Mouse (Mus musculus) liver, embryonic 11.5 days (tissue): ENCODE measurements around the gene Angel1. TPM values are rescaled to one million over a fixed set of nuclear protein-coding genes. Genes with fewer than 3 reads are reported as not detected.

Experiments used
- ATAC-seq: fragments of 200-750 bp; cut with Nextera tagmentation; replicated peaks from 2 replicates; pipeline ENCODE4 v1.8.0; 2017; ENCODE audit warnings: moderate number of reproducible peaks, mild to moderate bottlenecking, moderate TSS enrichment, moderate library complexity; ENCODE audit not compliant: low FRiP score
- DNase-seq: peaks from one replicate; pipeline ENCODE4 v3.0.0-alpha.2; 2017; ENCODE audit warnings: low spot score
- H3K27ac ChIP-seq: fragments of 300-500 bp; sonication (generic); 2 replicates; pipeline ENCODE4 v1.5.1; 2014; ENCODE audit warnings: mild to moderate bottlenecking, low read depth, low read length, control low read depth
- H3K27me3 ChIP-seq: fragments of 300-500 bp; sonication (generic); replicated peaks from 2 replicates; pipeline ENCODE4 v1.6.1; 2014; ENCODE audit warnings: low read length, mixed read lengths; ENCODE audit not compliant: control insufficient read depth, insufficient read depth
- H3K36me3 ChIP-seq: fragments of 300-500 bp; sonication (generic); 2 replicates; pipeline ENCODE4 v1.6.1; 2014; ENCODE audit warnings: mild to moderate bottlenecking, low read length, moderate library complexity, mixed read lengths; ENCODE audit not compliant: control insufficient read depth, insufficient read depth
- H3K4me1 ChIP-seq: fragments of 300-500 bp; sonication (generic); replicated peaks from 2 replicates; pipeline ENCODE4 v1.6.1; 2014; ENCODE audit warnings: low read length, mixed read lengths; ENCODE audit not compliant: control insufficient read depth, insufficient read depth
- H3K4me2 ChIP-seq: fragments of 300-500 bp; sonication (generic); 2 replicates; pipeline ENCODE4 v1.6.1; 2014; ENCODE audit warnings: mild to moderate bottlenecking, control low read depth, moderate library complexity
- H3K4me3 ChIP-seq: fragments of 300-500 bp; sonication (generic); 2 replicates; pipeline ENCODE4 v1.5.1; 2014; ENCODE audit warnings: low read depth, low read length, control low read depth
- H3K9ac ChIP-seq: fragments of 300-500 bp; sonication (generic); 2 replicates; pipeline ENCODE4 v1.6.1; 2014; ENCODE audit warnings: low read depth, low read length, control low read depth
- H3K9me3 ChIP-seq: fragments of 300-500 bp; sonication (generic); 2 replicates; pipeline ENCODE4 v1.6.1; 2016; ENCODE audit warnings: low read length, inconsistent platforms, mixed read lengths; ENCODE audit not compliant: control insufficient read depth
- WGBS: fragments of 180-500 bp; shearing (Covaris S2); extraction: QIAGEN DNeasy Blood & Tissue Kit; methylation state at CpG from one replicate; pipeline ENCODE4 v1.1.7; 2014; 5-methylcytosine and 5-hydroxymethylcytosine counted together
- polyA plus RNA-seq: library from polyadenylated mRNA; unstranded; fragments of >200 nt; fragmentation: Nextera tagmentation; extraction: Ambion mirVana; gene quantifications from 2 replicates; pipeline ENCODE4 v1.2.1, GENCODE M21; 2014

The Angel1 gene
- polyA plus RNA-seq, 1 experiment from 2014 or later: 4.0 TPM

DNA sequence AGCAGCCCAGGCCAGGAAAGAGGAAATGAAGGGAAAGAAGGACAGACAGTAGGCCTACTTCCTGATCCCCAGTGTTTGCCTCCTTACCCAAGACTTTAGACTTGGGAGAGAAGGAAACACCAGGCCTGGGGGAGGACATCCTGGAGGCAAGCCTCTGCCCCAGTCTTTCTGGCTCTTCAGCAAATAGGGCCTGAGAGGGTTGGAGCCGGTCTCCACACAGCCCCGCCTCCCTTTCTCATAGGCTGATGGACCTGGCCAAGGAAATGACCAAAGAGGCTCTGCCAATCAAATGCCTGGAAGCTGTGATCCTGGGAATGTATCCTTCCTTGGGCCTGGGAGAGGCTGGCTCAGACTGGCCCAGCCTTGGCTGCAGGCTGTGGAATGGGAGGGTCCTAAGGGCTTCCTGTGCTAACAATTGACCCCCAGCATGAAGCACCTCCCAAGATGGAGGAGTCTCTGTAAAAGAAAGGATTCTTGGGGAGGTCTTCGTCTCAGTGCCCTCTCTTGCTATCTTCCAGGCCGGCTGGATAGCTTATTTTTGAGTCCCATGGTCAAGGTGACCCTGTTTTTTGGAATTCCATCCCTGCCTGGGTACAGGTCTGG, 38.2 kb downstream of the Angel1 start:
- WGBS: 67% methylated on average over 4 of the region's 4 CpGs
- peak; percentile 37; the same call in 1 of the 2 replicates for ATAC-seq
- H3K4me1 ChIP-seq: peaks cover 34% of the 10 kb centered on the region

DNA sequence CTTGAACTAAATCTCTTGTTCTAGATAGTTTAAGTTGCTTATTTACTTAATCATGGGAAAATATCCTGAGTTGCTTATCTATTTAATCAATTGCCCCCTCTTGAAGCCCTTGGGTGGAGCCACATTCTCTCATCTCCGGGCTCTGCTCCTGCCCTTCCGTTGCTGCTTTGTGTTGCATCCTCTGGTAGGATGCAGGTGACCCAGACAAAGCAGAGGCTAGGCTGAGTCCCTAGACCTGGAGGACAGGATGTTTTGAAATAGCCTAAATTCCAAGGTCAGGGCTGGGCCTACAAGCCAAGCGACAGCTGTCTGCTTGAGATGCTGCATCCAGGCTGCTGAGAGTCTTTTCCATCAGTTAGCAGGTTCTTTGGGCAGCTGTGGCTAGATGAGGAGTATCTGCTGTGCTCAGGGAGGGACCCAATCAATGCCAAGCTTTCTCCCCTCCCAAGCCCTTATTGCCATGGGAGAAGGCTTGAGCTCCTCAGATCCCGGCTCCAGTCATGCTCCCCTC, 38.8 kb downstream of the Angel1 start:
- peaks cover 36% of the 10 kb centered on the region for H3K4me1 ChIP-seq

More for the DNA sequence above, 38.2 kb downstream of the Angel1 start:
- Histone ChIP-seq H3K9me3 (no peaks in the 10 kb centered on the region), H3K4me2 (no peak overlapping the region), H3K9ac (no peak overlapping the region), H3K27ac (no peak overlapping the region), H3K27me3 (no peaks in the 10 kb centered on the region), H3K36me3 (no peaks in the 10 kb centered on the region; the same call in 1 of the 2 replicates), H3K4me3 (no peak overlapping the region)
- no peak for DNase-seq

DNA sequence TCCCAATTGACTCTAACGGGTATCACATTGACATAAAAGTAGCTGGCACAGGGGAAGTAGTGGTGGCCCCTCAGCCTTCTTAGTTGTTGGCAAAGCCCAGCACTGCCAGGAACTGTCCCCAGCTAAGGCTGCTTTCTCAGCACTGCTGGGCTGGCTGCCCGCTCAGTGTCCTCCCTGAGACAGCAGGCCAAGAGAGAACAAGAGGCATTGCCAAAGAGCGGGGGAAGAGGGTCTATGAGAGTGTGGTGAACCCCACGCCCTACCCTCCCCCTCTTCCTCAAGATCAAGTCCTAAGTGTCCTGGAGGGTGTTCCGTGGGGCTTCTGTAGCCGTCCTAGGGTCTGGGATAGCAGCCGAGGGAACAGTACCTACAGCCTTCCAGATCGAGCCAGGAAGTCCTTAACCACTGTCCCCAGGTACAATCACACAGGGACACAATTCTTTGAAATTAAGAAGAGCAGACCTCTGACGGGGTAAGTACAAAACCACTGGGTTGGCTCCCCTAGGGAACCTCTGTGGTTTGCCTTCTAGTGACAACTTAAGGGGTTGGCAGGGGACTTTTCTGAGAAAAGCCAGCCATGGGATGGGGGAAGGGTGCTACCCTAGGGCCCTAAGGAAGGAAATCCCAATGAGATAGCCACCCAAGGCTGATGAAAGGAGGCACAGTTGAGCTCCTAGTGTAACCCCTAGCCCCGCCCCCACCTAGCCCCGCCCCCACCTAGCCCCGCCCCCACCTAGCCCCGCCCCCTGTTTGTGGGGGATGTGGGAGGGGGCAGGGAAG, 39.5 kb downstream of the Angel1 start:
- DNase-seq (no peak), ATAC-seq (peak; percentile 61)
- WGBS: 30% methylated on average over 13 of the region's 13 CpGs
- H3K9me3 ChIP-seq: no peaks in the 10 kb centered on the region
- no peak overlapping the region for H3K4me3 ChIP-seq
- peak overlapping the region; percentile 34 for H3K4me2 ChIP-seq
- H3K27me3 ChIP-seq: no peaks in the 10 kb centered on the region
- no peaks in the 10 kb centered on the region; the same call in 1 of the 2 replicates for H3K36me3 ChIP-seq
- H3K27ac ChIP-seq: peak overlapping the region; percentile 70
- H3K4me1 ChIP-seq: peaks cover 38% of the 10 kb centered on the region
- no peak overlapping the region for H3K9ac ChIP-seq

More for the DNA sequence above, 38.8 kb downstream of the Angel1 start:
- Histone ChIP-seq H3K9ac (no peak overlapping the region), H3K4me2 (no peak overlapping the region), H3K4me3 (no peak overlapping the region), H3K27me3 (no peaks in the 10 kb centered on the region), H3K36me3 (no peaks in the 10 kb centered on the region; the same call in 1 of the 2 replicates), H3K9me3 (no peaks in the 10 kb centered on the region), H3K27ac (peak overlapping the region; percentile 68; the same call in 1 of the 2 replicates)
- no peak for DNase-seq
- no peak for ATAC-seq
- WGBS: 49% methylated on average over 4 of the region's 4 CpGs

DNA sequence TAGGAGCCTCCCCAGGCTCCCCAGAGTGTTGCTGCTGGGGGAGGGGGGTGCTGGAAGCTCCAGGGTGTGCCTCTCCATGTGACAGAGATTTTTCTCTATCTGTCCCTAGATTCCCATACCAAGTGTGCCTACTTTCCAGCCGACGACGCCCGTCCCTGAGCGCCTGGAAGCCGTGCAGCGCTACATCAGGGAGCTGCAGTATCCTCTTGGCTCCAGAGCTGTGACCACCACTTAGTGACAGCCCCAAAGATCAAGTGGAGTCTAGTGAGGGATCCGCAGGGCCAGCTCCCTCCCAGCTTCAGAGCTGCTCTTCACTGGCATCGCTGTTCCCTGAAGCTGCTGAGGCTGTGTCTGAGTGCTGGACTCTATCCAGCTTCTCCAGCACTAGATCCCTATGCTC, 41.0 kb downstream of the Angel1 start:
- Histone ChIP-seq H3K27ac (no peak overlapping the region), H3K9me3 (no peaks in the 10 kb centered on the region), H3K4me2 (no peak overlapping the region), H3K4me1 (peaks cover 31% of the 10 kb centered on the region), H3K9ac (no peak overlapping the region), H3K36me3 (no peaks in the 10 kb centered on the region; the same call in 1 of the 2 replicates), H3K27me3 (no peaks in the 10 kb centered on the region), H3K4me3 (no peak overlapping the region)
- DNase-seq (no peak), ATAC-seq (no peak)
- 83% methylated on average over 9 of the region's 9 CpGs for WGBS

- no peak overlapping the region for H3K9ac ChIP-seq
- DNase-seq: no peak
- 0 out of 2 replicates have a peak, but pooled peaks have one; percentile 6 for ATAC-seq
- H3K27ac ChIP-seq: 0 out of 2 replicates have a peak overlapping the region, but pooled peaks have one; percentile 52
- H3K36me3 ChIP-seq: no peaks in the 10 kb centered on the region; the same call in 1 of the 2 replicates
- H3K4me1 ChIP-seq: peaks cover 38% of the 10 kb centered on the region
- H3K4me2 ChIP-seq: peak overlapping the region; percentile 14; the same call in 1 of the 2 replicates
- WGBS: 36% methylated on average over 7 of the region's 7 CpGs
- no peak overlapping the region for H3K4me3 ChIP-seq
- no peaks in the 10 kb centered on the region for H3K9me3 ChIP-seq
- peaks cover 6% of the 10 kb centered on the region for H3K27me3 ChIP-seq
Observed at GRCm38 (mm10) chr12:86683698-86684097, 42.6 kb downstream of the Angel1 start.

DNA sequence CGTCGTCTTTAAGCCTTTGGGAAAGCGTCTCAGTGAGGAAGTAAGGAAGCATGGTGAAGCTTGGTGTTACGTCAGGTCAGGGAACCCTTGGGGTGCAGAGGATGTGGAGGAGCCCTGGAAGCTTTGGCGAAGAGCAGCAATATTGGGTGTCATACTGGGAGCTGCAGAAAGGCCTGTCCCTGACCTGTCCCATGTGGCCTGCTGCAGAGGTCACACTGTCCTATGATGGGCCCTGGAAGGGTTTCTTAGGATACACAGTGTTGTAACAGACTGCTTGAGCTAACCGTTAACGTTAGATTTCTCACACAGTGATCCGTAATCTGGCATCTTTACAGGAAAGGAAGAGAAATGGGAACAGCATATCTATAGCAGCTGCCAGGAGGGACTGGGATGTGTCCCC, 44.1 kb downstream of the Angel1 start:
- Histone ChIP-seq H3K27me3 (peaks cover 6% of the 10 kb centered on the region), H3K27ac (no peak overlapping the region), H3K4me3 (no peak overlapping the region), H3K36me3 (no peaks in the 10 kb centered on the region), H3K9ac (no peak overlapping the region), H3K4me2 (no peak overlapping the region), H3K4me1 (peaks cover 34% of the 10 kb centered on the region), H3K9me3 (no peaks in the 10 kb centered on the region)
- DNase-seq (no peak), ATAC-seq (no peak)
- 75% methylated on average over 8 of the region's 8 CpGs for WGBS

- Histone ChIP-seq H3K27ac (no peak overlapping the region), H3K4me1 (peaks cover 28% of the 10 kb centered on the region), H3K4me2 (peak overlapping the region; percentile 15; the same call in 1 of the 2 replicates), H3K9me3 (no peaks in the 10 kb centered on the region), H3K27me3 (peaks cover 6% of the 10 kb centered on the region), H3K36me3 (no peaks in the 10 kb centered on the region), H3K4me3 (no peak overlapping the region), H3K9ac (no peak overlapping the region)
- ATAC-seq: no peak
- WGBS: 66% methylated on average over 9 of the region's 9 CpGs
- DNase-seq: no peak
Observed at GRCm38 (mm10) chr12:86681626-86682025, 44.6 kb downstream of the Angel1 start.

GRCm38 (mm10) chr12:86680591-86681193, 45.6 kb downstream of the Angel1 start:
- Histone ChIP-seq H3K4me2 (peak overlapping the region; percentile 100), H3K36me3 (no peaks in the 10 kb centered on the region), H3K4me1 (peaks cover 24% of the 10 kb centered on the region), H3K4me3 (peak overlapping the region; percentile 74), H3K27ac (0 out of 2 replicates have a peak overlapping the region, but pooled peaks have one; percentile 0), H3K9me3 (no peaks in the 10 kb centered on the region), H3K9ac (no peak overlapping the region), H3K27me3 (peaks cover 6% of the 10 kb centered on the region)
- ATAC-seq: peak; percentile 58
- DNase-seq: no peak
- 13% methylated on average over 11 of the region's 11 CpGs for WGBS
